Mouse (Mus musculus) erythroblast, embryonic 14.5 days (primary cell): ENCODE data around the gene Mettl24. TPM values are rescaled to one million over a fixed set of nuclear protein-coding genes. Genes with fewer than 3 reads are reported as not detected.

Experiments used
- H3K27me3 ChIP-seq: 2 replicates; pipeline ENCODE4 v1.6.1; 2012; ENCODE audit warnings: inconsistent platforms; ENCODE audit not compliant: control insufficient read depth
- H3K36me3 ChIP-seq: 2 replicates; pipeline ENCODE4 v1.6.1; 2012; ENCODE audit warnings: mild to moderate bottlenecking, inconsistent platforms; ENCODE audit not compliant: control insufficient read depth
- H3K4me1 ChIP-seq: 2 replicates; pipeline ENCODE4 v1.6.1; 2012; ENCODE audit warnings: inconsistent platforms; ENCODE audit not compliant: control insufficient read depth
- H3K4me3 ChIP-seq: replicated peaks from 2 replicates; pipeline ENCODE3; 2012; ENCODE audit warnings: moderate library complexity, mild to moderate bottlenecking, inconsistent platforms
- H3K9me3 ChIP-seq: 2 replicates; pipeline ENCODE4 v1.6.1; 2012; ENCODE audit warnings: low read length, inconsistent platforms, mixed read lengths; ENCODE audit not compliant: control insufficient read depth
- GATA1 ChIP-seq: IDR thresholded peaks from 2 replicates; pipeline ENCODE4 v1.6.1; 2012; ENCODE audit warnings: low read length, inconsistent platforms, mixed read lengths
- TAL1 ChIP-seq: IDR thresholded peaks from 3 replicates; pipeline ENCODE4 v1.6.1; 2012; ENCODE audit warnings: low read length, inconsistent platforms, mixed read lengths
- polyA plus RNA-seq: library from polyadenylated mRNA; stranded (reverse); fragments of >175 nt; gene quantifications from 2 replicates; pipeline ENCODE4 v1.2.3, GENCODE M21; 2012

Mettl24 gene
- polyA plus RNA-seq, 1 experiment = not detected

DNA sequence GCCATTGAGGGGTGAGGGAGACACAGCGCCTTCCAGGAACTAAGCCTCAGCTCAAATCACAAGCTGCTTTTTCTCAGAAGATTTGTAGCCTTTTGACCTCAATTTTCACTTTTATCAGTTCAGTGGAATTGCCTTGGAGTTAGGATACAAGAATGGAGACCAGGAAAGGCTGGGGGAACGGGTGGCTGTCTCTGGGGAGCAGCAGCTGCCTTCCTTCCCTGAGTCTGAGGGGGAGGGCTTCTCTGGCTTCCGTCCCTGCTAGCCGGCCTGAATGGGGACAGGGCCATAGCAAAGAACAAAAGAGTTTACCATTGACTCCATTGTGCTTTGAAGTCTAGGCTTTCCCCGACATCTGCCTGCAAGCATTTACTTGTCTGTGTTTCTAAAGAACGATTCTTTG lies 41.3 kb downstream of the Mettl24 start:
- no peaks in the 10 kb centered on the region for H3K36me3 ChIP-seq
- no peaks in the 10 kb centered on the region; the same call in 1 of the 2 replicates for H3K27me3 ChIP-seq
- TF ChIP-seq TAL1 (no peak), GATA1 (no peak)
- no peaks in the 10 kb centered on the region for H3K9me3 ChIP-seq
- H3K4me3 ChIP-seq = no peak overlapping the region
- H3K4me1 ChIP-seq = no peaks in the 10 kb centered on the region

DNA sequence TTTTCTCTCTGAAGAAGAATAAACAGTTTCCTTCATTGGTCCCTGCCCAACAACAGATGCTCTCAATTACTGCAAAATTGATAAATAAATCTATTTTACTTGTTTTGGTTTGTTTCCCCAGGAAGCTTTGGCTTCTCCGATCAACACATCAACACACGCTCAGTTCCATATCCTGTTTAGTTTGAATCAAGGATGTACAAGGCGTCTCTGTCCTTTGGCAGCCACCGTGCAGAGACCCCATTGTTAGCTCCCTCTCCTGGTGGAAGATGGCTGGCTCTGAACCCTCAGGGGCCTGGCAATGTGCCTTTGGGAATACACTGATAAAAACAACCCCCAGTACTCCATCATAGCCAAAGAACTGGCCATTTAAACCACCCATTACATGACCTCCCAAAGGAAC lies 42.0 kb downstream of the Mettl24 start:
- no peaks in the 10 kb centered on the region for H3K36me3 ChIP-seq
- TF ChIP-seq TAL1 (no peak), GATA1 (no peak)

DNA sequence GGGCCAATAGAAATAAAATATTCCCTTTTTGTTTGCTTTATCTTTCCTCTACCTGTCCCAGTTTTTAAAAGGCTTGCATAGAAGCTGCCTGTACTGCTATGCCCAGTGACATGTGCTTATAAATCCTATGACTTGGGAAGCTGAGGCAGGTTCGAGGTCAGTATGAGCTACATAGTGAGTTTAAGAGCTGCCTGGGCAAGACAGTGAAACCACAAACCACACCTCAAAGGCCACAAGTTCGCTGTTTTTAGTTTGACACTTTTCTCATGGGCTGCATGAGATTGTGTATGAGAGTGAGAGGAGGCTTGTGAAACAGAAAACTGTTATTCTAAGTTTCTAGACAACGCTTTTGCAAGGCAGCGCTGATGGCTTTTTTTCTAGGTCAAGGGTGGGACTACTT lies 42.4 kb downstream of the Mettl24 start:
- H3K4me1 ChIP-seq = no peaks in the 10 kb centered on the region
- no peak for TF ChIP-seq GATA1
- no peak for TF ChIP-seq TAL1

More for the DNA sequence above, 42.0 kb downstream of the Mettl24 start:
- no peaks in the 10 kb centered on the region for H3K9me3 ChIP-seq
- H3K4me1 ChIP-seq = no peaks in the 10 kb centered on the region
- no peaks in the 10 kb centered on the region; the same call in 1 of the 2 replicates for H3K27me3 ChIP-seq
- H3K4me3 ChIP-seq = no peak overlapping the region

DNA sequence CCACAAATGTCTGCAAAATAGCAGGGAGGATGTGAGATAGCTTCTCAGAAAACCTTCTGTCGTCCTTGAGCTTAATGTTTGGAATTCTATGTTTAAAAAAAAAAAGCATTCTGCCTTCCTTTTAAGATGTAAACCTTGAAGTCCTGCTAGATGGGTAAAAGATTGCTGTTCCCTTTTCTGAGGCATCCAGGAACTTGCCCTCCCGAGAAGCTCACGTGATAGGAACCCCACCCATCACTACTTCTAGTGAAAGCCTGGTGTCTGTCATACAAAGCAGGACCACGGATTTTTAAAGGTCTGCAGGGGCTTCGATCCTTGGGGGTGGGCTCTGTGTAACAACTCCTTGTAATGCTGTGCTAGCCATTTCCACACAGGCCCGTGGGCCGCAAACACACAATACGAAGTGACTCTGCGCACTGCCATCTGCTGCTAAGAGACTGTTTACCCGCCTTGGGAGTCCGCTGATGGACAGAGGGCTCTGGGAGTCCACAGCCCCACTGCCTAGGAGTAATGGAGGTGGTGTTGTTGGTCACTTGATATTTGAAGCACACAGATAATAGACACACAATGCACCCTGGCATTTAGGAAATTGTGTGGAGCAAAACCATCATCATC lies 43.3 kb downstream of the Mettl24 start:
- H3K9me3 ChIP-seq = no peaks in the 10 kb centered on the region

More for the DNA sequence above, 42.4 kb downstream of the Mettl24 start:
- Histone ChIP-seq H3K27me3 (no peaks in the 10 kb centered on the region; the same call in 1 of the 2 replicates), H3K36me3 (no peaks in the 10 kb centered on the region), H3K4me3 (no peak overlapping the region), H3K9me3 (no peaks in the 10 kb centered on the region)

DNA sequence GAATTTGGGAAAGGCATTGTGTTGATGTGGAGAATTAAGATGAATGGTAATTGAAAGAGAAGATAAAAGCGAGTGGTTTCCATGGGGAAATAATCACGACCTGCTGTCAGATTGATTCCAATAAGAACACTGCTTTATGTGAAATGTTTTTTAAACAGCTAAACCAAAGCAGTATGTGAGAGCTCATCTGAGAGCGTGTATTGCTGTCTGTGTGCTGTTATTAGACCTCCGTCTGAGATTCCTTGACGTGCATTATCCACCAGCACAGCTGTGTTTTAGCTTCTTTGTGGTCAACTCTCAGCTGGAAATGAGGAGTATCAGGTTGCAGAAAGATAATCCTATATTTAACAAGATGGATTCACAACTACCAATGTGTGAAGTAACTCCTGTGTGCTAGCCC lies 43.9 kb downstream of the Mettl24 start:
- Histone ChIP-seq H3K9me3 (no peaks in the 10 kb centered on the region), H3K27me3 (no peaks in the 10 kb centered on the region; the same call in 1 of the 2 replicates), H3K4me1 (no peaks in the 10 kb centered on the region), H3K36me3 (no peaks in the 10 kb centered on the region), H3K4me3 (no peak overlapping the region)
- TF ChIP-seq GATA1 (no peak), TAL1 (no peak)

More for the DNA sequence above, 43.3 kb downstream of the Mettl24 start:
- no peaks in the 10 kb centered on the region; the same call in 1 of the 2 replicates for H3K27me3 ChIP-seq
- TF ChIP-seq GATA1 = no peak
- TF ChIP-seq TAL1 = no peak
- no peak overlapping the region for H3K4me3 ChIP-seq
- no peaks in the 10 kb centered on the region for H3K36me3 ChIP-seq
- H3K4me1 ChIP-seq = no peaks in the 10 kb centered on the region

DNA sequence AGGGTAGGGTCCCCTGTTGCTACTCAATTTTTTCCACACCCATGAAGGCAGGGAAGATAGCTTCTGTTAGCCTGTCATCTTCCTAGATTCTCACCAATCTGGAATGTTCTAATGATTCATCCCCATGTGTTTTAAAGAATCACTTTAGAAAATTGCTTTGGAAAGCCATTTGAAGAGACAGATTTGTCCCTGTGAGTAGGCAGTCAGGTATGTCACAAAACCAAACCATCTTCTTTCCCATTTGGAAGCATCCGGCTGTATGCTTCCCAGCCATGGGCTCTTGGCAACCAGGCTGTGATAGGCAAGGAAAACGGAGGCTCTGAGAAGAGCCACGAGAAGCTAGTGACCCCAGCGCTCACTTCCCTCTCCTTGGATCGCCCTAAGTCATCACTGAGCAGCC lies 47.1 kb downstream of the Mettl24 start:
- TF ChIP-seq GATA1 = no peak
- no peak for TF ChIP-seq TAL1
- Histone ChIP-seq H3K27me3 (no peaks in the 10 kb centered on the region), H3K9me3 (no peaks in the 10 kb centered on the region), H3K4me3 (no peak overlapping the region), H3K4me1 (no peaks in the 10 kb centered on the region), H3K36me3 (no peaks in the 10 kb centered on the region)

DNA sequence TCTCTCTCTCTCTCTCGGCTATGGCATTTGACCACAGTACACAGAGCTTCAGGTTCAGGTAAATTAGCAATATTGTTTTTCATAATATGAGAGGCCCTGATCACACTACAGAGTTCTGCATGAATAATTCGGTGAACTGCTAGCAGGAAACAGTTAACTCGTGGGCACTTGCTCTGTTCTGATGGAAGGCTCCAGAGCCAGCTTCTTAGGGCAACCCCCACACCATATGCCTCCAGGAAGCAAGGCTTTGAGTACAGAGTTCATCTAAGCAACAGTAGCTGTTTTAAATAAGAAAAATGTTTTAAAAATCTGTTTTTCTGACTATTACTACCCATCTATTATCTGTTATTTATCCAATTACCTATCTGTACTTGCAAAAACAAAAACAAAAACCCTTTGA lies 50.2 kb downstream of the Mettl24 start:
- Histone ChIP-seq H3K9me3 (no peaks in the 10 kb centered on the region), H3K36me3 (no peaks in the 10 kb centered on the region), H3K4me1 (no peaks in the 10 kb centered on the region), H3K27me3 (no peaks in the 10 kb centered on the region), H3K4me3 (no peak overlapping the region)
- TF ChIP-seq GATA1 = no peak
- no peak for TF ChIP-seq TAL1

DNA sequence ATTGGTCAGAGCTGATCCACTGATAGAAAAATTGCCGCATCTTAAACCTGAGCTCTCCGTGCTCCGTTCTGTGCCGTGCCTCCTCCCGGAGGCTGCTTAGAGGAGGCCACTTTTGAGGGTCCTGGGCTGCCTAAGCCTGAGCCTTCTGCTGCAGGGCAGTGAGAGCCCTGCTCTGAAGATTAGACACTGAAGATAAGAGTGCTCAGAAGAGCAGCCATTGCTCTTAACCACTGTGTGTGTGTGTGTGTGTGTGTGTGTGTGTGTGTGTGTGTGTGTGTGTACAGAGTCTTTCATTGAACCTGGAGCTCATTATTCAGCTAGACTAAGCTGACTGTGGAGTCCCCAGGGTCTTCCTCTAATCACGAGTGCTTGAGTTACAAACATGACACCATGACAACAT lies 53.1 kb downstream of the Mettl24 start:
- Histone ChIP-seq H3K36me3 (no peaks in the 10 kb centered on the region), H3K4me1 (no peaks in the 10 kb centered on the region), H3K4me3 (no peak overlapping the region), H3K27me3 (no peaks in the 10 kb centered on the region), H3K9me3 (no peaks in the 10 kb centered on the region)
- TF ChIP-seq TAL1 (no peak), GATA1 (no peak)

DNA sequence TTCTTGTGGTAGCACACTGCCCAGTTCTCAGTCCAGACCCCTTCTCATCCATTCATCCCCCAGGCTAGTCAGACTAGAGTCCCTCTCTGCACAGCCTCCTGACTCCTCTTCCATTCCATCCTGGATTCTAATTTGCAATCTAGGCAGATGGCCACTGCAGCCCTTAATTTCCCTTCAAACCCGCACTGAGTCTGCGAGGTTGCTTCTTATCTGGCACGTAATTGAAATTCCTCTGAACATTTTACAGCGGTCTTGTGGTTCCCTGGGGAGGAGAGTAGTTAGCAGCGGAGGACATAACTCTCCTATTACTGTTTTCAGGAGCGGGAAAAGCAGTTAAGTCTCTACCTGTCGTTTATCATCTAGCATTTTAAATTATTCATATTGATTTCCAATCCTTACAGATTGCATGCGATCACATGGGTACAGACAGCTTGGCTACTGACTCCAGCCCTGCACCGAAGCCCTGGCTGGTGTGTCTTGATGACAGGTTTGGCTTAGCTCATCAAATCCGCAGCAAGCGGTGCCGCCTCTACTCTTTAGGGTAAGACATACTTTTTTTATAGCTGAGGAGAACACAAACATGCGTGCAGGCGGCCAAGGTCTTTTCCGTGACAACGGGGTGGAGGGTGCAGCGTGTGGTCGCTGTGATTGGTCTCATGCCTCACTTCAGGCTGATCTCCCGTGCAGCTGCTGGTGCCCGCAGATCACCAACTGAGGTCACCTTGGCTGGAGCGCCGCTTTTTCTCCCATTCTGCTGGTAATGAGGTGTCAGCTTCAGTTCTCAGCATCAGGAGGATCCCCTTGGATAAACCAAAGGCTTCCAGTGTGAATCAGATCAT lies 54.4 kb downstream of the Mettl24 start:
- no peak overlapping the region for H3K4me3 ChIP-seq
- TF ChIP-seq TAL1 = no peak
- TF ChIP-seq GATA1 = no peak
- no peaks in the 10 kb centered on the region for H3K36me3 ChIP-seq

More for the DNA sequence above, 54.4 kb downstream of the Mettl24 start:
- Histone ChIP-seq H3K4me1 (no peaks in the 10 kb centered on the region), H3K27me3 (no peaks in the 10 kb centered on the region), H3K9me3 (no peaks in the 10 kb centered on the region)
